Mouse (Mus musculus): ENCODE measurements around the gene Slc35e3.
"Not testable (repeated sequence)": the region's sequence is repeated elsewhere in the genome, so short reads cannot be mapped to it uniquely, and the experiment has no call there.

DNA sequence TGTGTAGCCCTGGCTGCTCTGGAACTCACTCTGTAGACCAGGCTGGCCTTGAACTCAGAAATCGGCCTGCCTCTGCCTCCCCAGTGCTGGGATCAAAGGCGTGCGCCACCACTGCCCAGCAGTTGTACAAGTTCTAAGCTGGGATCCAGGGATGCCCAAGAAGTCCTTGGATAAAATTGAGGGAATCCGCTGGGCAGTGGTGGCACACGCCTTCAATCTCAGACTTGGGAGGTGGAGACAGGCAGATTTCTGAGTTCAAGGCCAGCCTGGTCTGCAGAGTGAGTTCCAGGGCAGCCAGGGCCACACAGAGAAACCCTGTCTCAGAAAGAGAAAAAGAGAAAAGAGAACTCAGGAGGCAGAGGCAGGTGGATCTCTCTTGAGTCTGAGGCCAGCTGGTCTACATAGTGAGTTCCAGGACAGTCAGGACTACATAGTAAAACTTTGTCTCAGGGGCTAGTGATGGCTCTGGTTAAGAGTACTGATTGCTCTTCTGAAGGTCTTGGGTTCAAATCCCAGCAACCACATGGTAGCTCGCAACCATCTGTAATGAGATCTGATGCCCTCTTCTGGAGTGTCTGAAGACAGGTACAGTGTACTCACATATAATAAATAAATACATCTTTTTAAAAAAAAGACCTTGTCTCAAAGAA is 41.7 kb downstream of the Slc35e3 start:
- not testable (repeated sequence) for TF ChIP-seq POLR2A, CTCF (IDR thresholded peaks at IDR 0.05; ENCODE audit: insufficient read depth, low read depth, low read length)

Data from olfactory bulb, adult 2 months (tissue).